Mouse (Mus musculus) thymus, postnatal 10 days (tissue): ENCODE data around the gene Gas2l1.

Experiments used
- DNase-seq, 2 experiments: peaks; one replicate each; pipeline ENCODE4 v3.0.0; 2021; ENCODE audit warnings: low spot score in 2 of 2

Gene Gas2l1

DNA sequence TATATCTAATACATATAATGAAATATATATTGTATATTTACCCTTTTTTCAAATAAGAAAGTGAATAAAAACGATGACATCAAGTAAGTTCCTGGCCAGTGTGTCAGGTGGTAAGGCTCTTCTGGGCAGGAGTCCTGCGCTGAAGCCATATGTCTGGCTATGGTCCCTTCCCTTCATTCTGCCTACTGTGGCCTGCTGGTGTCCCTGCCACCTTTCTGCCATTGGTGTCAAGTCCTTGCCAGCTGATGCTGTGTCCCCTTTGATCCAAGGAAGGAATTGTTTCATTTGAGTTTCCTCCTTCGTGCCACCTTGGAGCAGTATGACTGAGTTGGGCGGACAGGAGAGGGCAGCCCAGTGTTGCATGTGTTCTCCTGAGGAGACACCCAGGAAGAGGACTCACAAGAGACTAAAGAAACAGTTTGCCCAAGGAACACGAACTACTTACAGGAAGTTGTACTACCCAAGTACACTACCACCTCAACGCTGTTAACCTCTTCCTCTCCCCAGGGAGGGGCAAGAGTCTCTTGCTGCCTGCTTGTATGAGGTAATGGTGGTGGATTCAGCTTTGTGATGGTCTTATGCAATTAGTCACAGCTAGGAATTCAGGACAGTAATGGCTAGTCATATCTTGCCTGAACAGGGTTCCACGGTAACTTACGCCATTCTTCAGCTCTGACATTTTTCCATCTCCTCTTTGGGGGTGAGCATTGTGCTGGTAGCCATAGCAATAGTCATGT is 22.3 kb downstream of the Gas2l1 start:
- no peak for DNase-seq

DNA sequence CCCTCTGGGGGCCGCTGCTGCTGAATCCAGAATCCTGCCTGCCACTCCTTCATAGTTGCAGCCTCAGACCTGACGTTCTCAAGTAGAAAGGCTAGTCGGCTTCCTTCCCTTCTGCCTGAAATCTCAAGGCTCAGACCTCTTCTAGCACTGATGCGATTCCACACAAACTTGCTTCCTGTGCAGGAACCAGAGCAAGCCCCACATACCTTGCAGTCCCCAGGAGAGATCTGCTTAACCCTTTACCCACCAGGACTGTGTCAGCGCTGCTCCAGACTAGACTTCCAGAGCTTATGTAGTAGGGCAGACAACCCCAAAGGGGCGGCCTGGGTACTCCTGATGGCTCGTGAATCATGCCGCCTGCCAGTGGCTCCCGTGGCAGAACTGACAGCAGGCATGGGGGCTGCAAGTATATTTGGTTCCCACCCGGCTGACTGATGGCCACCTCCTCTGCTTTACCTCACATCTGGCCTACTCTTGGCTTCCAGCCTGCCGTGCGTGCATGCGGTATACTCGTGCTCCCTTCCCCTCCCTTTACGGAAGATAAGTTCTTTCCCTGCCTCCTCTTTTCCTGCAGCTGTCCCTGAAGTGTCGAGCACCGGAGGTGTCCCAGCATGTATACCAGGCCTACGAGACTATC is 23.9 kb downstream of the Gas2l1 start:
- no peak for DNase-seq

GRCm38 (mm10) chr11:5040585-5040984 is 24.5 kb downstream of the Gas2l1 start:
- no peak for DNase-seq

- no peak for DNase-seq
These were observed 27.8 kb downstream of the Gas2l1 start for GRCm38 (mm10) chr11:5037146-5037854.

DNA sequence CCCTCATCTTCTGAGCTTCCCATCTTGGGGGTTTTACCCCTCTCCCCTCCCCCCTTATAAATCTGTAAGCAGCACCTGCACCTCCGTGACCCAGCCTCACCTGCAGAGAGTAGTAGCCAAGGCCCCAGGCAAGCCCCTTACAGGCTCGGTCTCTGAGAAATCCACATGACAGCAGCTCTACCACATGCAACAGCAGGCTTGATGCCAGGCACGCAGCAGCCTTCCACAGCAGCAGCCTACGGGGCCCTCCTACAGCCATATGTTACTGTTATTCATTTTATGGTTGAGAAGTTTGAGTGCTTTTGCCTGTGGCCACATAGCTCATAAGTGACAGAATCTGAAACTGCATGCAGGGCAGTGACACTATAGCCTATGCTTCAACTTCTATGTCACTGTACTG is 29.7 kb downstream of the Gas2l1 start:
- DNase-seq, result no peak

- DNase-seq, result no peak
These were observed 32.0 kb downstream of the Gas2l1 start for GRCm38 (mm10) chr11:5033136-5033535.

GRCm38 (mm10) chr11:5032706-5033105 is 32.4 kb downstream of the Gas2l1 start:
- DNase-seq, result no peak

DNA sequence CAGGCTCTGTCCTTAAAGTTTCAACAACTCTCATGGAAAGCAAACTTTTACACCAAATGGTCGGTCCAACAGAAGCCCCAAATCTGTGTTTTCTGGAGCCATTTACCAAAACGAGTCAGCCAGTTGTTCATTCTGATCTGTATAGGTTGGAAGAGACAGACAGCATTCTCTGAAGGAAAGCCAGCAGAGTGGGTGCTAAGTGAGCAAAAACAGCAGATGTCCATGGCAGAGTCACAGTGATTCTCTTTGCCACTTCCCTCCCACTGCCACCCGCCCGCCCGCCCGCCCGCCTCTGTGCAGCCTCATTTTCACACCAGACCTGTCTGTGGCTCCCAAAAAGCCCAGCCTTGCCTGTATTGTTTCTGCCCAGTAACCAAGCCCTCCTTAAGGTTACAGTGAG is 36.9 kb downstream of the Gas2l1 start:
- no peak for DNase-seq

- no peak for DNase-seq
These were observed 40.0 kb downstream of the Gas2l1 start for GRCm38 (mm10) chr11:5025108-5025507.

DNA sequence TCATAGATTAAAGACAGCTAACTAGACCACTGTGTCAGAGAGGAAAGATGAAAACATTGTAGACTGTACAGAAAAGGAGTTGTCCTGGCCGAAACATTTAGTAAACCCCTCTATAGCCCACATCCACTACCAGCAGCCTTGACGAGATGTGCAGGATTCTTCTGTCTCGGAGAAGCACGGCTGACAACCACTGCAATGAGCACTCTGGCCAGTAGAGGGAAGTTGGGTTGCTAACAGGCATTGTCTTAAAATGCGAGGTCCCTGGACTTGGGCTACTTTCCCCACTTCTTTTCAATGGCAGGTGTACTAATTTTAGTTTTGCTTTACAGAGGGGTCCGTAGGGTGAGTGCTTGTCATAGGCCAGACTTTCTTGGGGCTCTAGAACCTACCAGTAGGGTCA is 47.6 kb downstream of the Gas2l1 start:
- DNase-seq, result no peak

GRCm38 (mm10) chr11:5016286-5016685 is 48.8 kb downstream of the Gas2l1 start:
- DNase-seq, result no peak

- DNase-seq, result peak in 1 of 2 experiments; percentile 37
These were observed 49.4 kb downstream of the Gas2l1 start for GRCm38 (mm10) chr11:5015720-5016119.

DNA sequence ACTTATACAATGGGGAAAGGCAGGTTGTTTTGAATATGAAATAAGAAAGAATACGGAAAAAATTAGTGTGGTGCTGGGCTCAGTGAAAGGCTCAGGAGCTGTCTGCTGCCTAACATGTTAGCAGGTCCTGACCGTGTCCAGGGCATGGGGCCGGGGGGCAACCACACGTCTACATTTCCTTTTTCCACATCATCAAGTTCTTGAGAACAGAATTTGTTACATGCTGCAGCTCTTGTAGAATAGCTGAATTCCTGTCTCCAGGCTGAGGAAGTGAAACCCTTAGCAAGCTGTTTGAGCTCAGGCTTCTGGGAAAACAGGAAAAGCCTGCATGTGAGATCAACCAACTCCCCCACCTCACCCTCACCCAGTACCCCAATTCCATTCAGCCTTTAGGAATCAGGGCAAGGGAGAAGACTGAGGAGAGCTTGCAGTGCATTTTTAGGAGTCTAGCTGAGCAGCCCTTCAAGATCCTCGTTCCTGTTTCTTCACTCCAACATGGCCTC is 52.9 kb downstream of the Gas2l1 start:
- no peak for DNase-seq

DNA sequence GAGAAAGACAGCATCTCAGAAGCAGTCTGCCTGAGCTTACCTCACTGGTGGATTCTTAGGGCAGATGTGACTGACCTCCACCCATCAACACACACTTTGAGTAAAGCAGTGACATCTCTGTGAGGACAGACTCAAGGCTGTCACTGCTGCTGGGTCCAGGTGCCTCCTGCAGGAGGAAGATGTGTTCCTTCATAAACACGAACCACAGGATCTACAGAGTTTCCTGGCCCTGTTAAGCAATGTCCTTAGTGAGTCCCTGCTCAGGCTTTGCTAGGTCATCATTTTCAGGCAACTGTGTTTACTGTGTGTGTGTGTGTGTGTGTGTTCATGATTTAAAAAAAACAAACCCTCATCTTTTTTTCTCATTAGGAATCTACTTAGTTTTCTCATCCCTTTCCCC is 53.6 kb downstream of the Gas2l1 start:
- DNase-seq, result no peak

DNA sequence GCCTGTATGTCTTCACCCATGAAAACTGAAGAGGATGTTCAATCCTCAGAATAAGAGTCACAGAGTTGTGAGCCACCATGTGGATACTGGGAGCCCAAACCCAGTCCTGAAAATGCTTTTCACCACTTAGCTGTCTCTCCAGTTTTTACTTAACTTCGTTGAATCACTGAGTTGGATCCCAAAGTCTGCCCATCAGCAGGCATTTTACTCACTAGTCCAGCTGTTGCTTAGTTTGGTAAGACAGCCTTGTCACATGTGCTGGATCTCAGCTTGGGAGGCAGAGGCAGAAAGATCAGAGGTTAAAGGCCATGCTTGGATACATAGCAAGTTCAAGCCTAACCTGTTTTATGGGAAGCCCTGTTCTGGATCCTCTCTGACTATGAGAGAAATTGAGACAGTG is 54.9 kb downstream of the Gas2l1 start:
- no peak for DNase-seq

GRCm38 (mm10) chr11:5009354-5010074 is 55.6 kb downstream of the Gas2l1 start:
- DNase-seq, result no peak

GRCm38 (mm10) chr11:5008867-5009266 is 56.3 kb downstream of the Gas2l1 start:
- DNase-seq, result no peak

GRCm38 (mm10) chr11:5007186-5007585 is 57.9 kb downstream of the Gas2l1 start:
- DNase-seq, result no peak

DNA sequence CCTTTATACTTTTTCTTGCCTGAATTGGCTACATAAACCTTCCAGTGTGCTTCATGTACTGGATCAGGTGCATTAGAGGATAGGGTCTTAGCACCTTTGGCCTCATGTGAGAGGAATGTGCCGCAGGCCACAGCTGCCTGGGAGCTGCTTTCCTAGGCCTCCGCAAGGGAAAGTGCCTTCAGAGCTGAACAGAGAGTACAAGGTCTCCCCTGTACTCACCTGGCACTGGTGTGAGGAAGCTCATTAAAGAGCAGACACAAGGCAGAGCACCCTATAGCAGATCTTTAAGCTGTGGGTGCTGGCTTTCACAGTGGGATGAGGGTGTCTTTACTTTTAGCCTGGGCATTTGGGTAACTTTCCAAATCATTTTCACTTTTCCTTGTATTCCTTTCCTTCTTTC is 59.6 kb downstream of the Gas2l1 start:
- no peak for DNase-seq
